Mouse (Mus musculus) forebrain, embryonic 14.5 days (tissue): Measurements from ENCODE around the gene Hdac1. TPM values are rescaled to one million over a fixed set of nuclear protein-coding genes. Genes with fewer than 3 reads are reported as not detected.

Experiments
- ATAC-seq: fragments of 200-750 bp; cut with Nextera tagmentation; 2 replicates; pipeline ENCODE4 v1.8.0; 2017; ENCODE audit warnings: mild to moderate bottlenecking, moderate library complexity
- DNase-seq: peaks from one replicate; pipeline ENCODE4 v3.0.0-alpha.2; 2015; ENCODE audit warnings: low spot score
- H3K27ac ChIP-seq: fragments of 300-500 bp; sonication (generic); 2 replicates; pipeline ENCODE4 v1.5.1; 2014; ENCODE audit warnings: low read depth, mild to moderate bottlenecking, control low read depth, low read length, moderate library complexity
- H3K27me3 ChIP-seq: fragments of 300-500 bp; sonication (generic); replicated peaks from 2 replicates; pipeline ENCODE4 v1.6.1; 2014; ENCODE audit warnings: low read length, control low read depth, mixed read lengths; ENCODE audit not compliant: control insufficient read depth, insufficient read depth
- H3K36me3 ChIP-seq: fragments of 300-500 bp; sonication (generic); 2 replicates; pipeline ENCODE4 v1.6.1; 2014; ENCODE audit warnings: low read length, control low read depth; ENCODE audit not compliant: control insufficient read depth, insufficient read depth
- H3K4me1 ChIP-seq: fragments of 300-500 bp; sonication (generic); 2 replicates; pipeline ENCODE4 v1.6.1; 2014; ENCODE audit warnings: antibody characterized with exemption, low read length, control low read depth; ENCODE audit not compliant: control insufficient read depth, insufficient read depth
- H3K4me2 ChIP-seq: fragments of 300-500 bp; sonication (generic); 2 replicates; pipeline ENCODE4 v1.6.1; 2014; ENCODE audit warnings: mild to moderate bottlenecking, control low read depth, low read length
- H3K4me3 ChIP-seq: fragments of 300-500 bp; sonication (generic); 2 replicates; pipeline ENCODE4 v1.5.1; 2014; ENCODE audit warnings: low read depth, low read length, control low read depth
- H3K9ac ChIP-seq: fragments of 300-500 bp; sonication (generic); 2 replicates; pipeline ENCODE4 v1.6.1; 2014; ENCODE audit warnings: mild to moderate bottlenecking, low read length, control low read depth, moderate library complexity
- H3K9me3 ChIP-seq: fragments of 300-500 bp; sonication (generic); replicated peaks from 2 replicates; pipeline ENCODE4 v1.6.1; 2016; ENCODE audit warnings: low read length, control low read depth, mixed read lengths; ENCODE audit not compliant: control insufficient read depth
- WGBS: fragments of 180-500 bp; shearing (Covaris S2); extraction: QIAGEN DNeasy Blood & Tissue Kit; methylation state at CpG from one replicate; pipeline ENCODE4 v1.1.7; 2014; 5-methylcytosine and 5-hydroxymethylcytosine counted together
- polyA plus RNA-seq: library from polyadenylated mRNA; unstranded; fragments of >200 nt; fragmentation: Nextera tagmentation; extraction: Ambion mirVana; gene quantifications from 2 replicates; pipeline ENCODE4 v1.2.1, GENCODE M21; 2014

The Hdac1 gene
- 132 and 154 TPM in 2 replicates for polyA plus RNA-seq

- Histone ChIP-seq H3K4me2 (peak within 1 kb of the TSS; percentile 80), H3K36me3 (0 out of 2 replicates have a peak, but pooled peaks cover 4% of the 10 kb centered on the region), H3K4me3 (peak within 1 kb of the TSS; percentile 79), H3K9ac (peak within 1 kb of the TSS; percentile 86), H3K4me1 (peaks cover 10% of the 10 kb centered on the region), H3K27ac (peak within 1 kb of the TSS; percentile 75), H3K9me3 (no peaks in the 10 kb centered on the region), H3K27me3 (no peaks in the 10 kb centered on the region)
- ATAC-seq, result peak; percentile 100
- DNase-seq, result peak; percentile 98
- WGBS, result under 1% methylated on average over 46 of the region's 46 CpGs
Observed at GRCm38 (mm10) chr4:129542592-129543141, at the start of gene Hdac1. Gene Hdac1, minus strand, starts transcription at chr4:129542713.

- Histone ChIP-seq H3K4me3 (no peak overlapping the region), H3K9ac (no peak overlapping the region), H3K27ac (no peak overlapping the region), H3K4me2 (no peak overlapping the region), H3K4me1 (no peaks in the 10 kb centered on the region), H3K36me3 (peaks cover 38% of the 10 kb centered on the region), H3K9me3 (no peaks in the 10 kb centered on the region), H3K27me3 (no peaks in the 10 kb centered on the region)
- 90% methylated on average over 4 of the region's 4 CpGs for WGBS
- ATAC-seq, result no peak
- no peak for DNase-seq
Observed at GRCm38 (mm10) chr4:129588865-129589264, 46.4 kb upstream of the Hdac1 start.

- Histone ChIP-seq H3K4me1 (no peaks in the 10 kb centered on the region), H3K4me3 (no peak overlapping the region), H3K27ac (no peak overlapping the region), H3K4me2 (no peak overlapping the region), H3K9ac (no peak overlapping the region), H3K9me3 (no peaks in the 10 kb centered on the region), H3K27me3 (no peaks in the 10 kb centered on the region), H3K36me3 (peaks cover 19% of the 10 kb centered on the region)
- DNase-seq, result no peak
- 7% methylated on average over 1 of the region's 1 CpGs for WGBS
- no peak for ATAC-seq
Observed at GRCm38 (mm10) chr4:129586943-129587342, 44.4 kb upstream of the Hdac1 start.

- H3K4me3 ChIP-seq, result no peak overlapping the region
- H3K9me3 ChIP-seq, result no peaks in the 10 kb centered on the region
- H3K27ac ChIP-seq, result no peak overlapping the region
- no peaks in the 10 kb centered on the region for H3K27me3 ChIP-seq
- H3K4me1 ChIP-seq, result no peaks in the 10 kb centered on the region
- DNase-seq (no peak), ATAC-seq (no peak)
- peaks cover 7% of the 10 kb centered on the region for H3K36me3 ChIP-seq
- H3K9ac ChIP-seq, result no peak overlapping the region
- 78% methylated on average over 9 of the region's 9 CpGs for WGBS
- H3K4me2 ChIP-seq, result no peak overlapping the region
Observed at GRCm38 (mm10) chr4:129585773-129586172, 43.3 kb upstream of the Hdac1 start.

GRCm38 (mm10) chr4:129584884-129585608 lies 42.5 kb upstream of the Hdac1 start:
- DNase-seq (peak; percentile 69), ATAC-seq (peak; percentile 44; the same call in 1 of the 2 replicates)
- Histone ChIP-seq H3K36me3 (0 out of 2 replicates have a peak, but pooled peaks cover under 1% of the 10 kb centered on the region), H3K27me3 (no peaks in the 10 kb centered on the region), H3K9me3 (no peaks in the 10 kb centered on the region), H3K4me1 (no peaks in the 10 kb centered on the region), H3K4me3 (peak overlapping the region; percentile 21), H3K4me2 (peak overlapping the region; percentile 49), H3K9ac (peak overlapping the region; percentile 48), H3K27ac (no peak overlapping the region)
- WGBS, result 2% methylated on average over 36 of the region's 36 CpGs

- peak overlapping the region; percentile 49 for H3K4me2 ChIP-seq
- 81% methylated on average over 1 of the region's 1 CpGs for WGBS
- no peaks in the 10 kb centered on the region for H3K4me1 ChIP-seq
- ATAC-seq (no peak), DNase-seq (no peak)
- H3K4me3 ChIP-seq, result no peak overlapping the region; the same call in 1 of the 2 replicates
- no peaks in the 10 kb centered on the region for H3K9me3 ChIP-seq
- H3K27me3 ChIP-seq, result no peaks in the 10 kb centered on the region
- H3K36me3 ChIP-seq, result no peaks in the 10 kb centered on the region
- peak overlapping the region; percentile 48; the same call in 1 of the 2 replicates for H3K9ac ChIP-seq
- H3K27ac ChIP-seq, result no peak overlapping the region
Observed at GRCm38 (mm10) chr4:129584370-129584769, 41.9 kb upstream of the Hdac1 start.

- Histone ChIP-seq H3K27me3 (no peaks in the 10 kb centered on the region), H3K9me3 (no peaks in the 10 kb centered on the region), H3K36me3 (no peaks in the 10 kb centered on the region), H3K4me2 (no peak overlapping the region), H3K9ac (no peak overlapping the region), H3K4me3 (no peak overlapping the region), H3K4me1 (no peaks in the 10 kb centered on the region), H3K27ac (no peak overlapping the region)
- ATAC-seq (no peak), DNase-seq (no peak)
- WGBS, result 88% methylated on average over 1 of the region's 1 CpGs
Observed at GRCm38 (mm10) chr4:129582251-129582650, 39.7 kb upstream of the Hdac1 start.

GRCm38 (mm10) chr4:129580347-129580746 lies 37.8 kb upstream of the Hdac1 start:
- Histone ChIP-seq H3K9me3 (no peaks in the 10 kb centered on the region), H3K4me3 (no peak overlapping the region), H3K4me1 (no peaks in the 10 kb centered on the region), H3K27ac (no peak overlapping the region), H3K36me3 (no peaks in the 10 kb centered on the region), H3K27me3 (no peaks in the 10 kb centered on the region), H3K9ac (no peak overlapping the region), H3K4me2 (no peak overlapping the region)
- ATAC-seq (no peak), DNase-seq (peak; percentile 43)
- 70% methylated on average over 7 of the region's 7 CpGs for WGBS

- ATAC-seq (no peak), DNase-seq (no peak)
- Histone ChIP-seq H3K9ac (no peak within 1 kb of the TSS), H3K27ac (no peak within 1 kb of the TSS), H3K9me3 (no peaks in the 10 kb centered on the region), H3K36me3 (no peaks in the 10 kb centered on the region), H3K4me1 (no peaks in the 10 kb centered on the region), H3K4me3 (no peak within 1 kb of the TSS), H3K27me3 (no peaks in the 10 kb centered on the region), H3K4me2 (peak within 1 kb of the TSS; percentile 20; the same call in 1 of the 2 replicates)
- 86% methylated on average over 5 of the region's 5 CpGs for WGBS
Observed at GRCm38 (mm10) chr4:129578466-129578865, 36.0 kb upstream of the Hdac1 start, which contains the start of gene Fam167b. Gene Fam167b, minus strand, starts transcription at chr4:129578549.
